Mouse (Mus musculus): ENCODE measurements around the gene Gstt2. TPM values are rescaled to one million over a fixed set of nuclear protein-coding genes. Genes with fewer than 3 reads are reported as not detected.
"Not testable (repeated sequence)": the region's sequence is repeated elsewhere in the genome, so short reads cannot be mapped to it uniquely, and the experiment has no call there.

Gene Gstt2
- polyA plus RNA-seq, 1 experiment: 73.4 TPM

DNA sequence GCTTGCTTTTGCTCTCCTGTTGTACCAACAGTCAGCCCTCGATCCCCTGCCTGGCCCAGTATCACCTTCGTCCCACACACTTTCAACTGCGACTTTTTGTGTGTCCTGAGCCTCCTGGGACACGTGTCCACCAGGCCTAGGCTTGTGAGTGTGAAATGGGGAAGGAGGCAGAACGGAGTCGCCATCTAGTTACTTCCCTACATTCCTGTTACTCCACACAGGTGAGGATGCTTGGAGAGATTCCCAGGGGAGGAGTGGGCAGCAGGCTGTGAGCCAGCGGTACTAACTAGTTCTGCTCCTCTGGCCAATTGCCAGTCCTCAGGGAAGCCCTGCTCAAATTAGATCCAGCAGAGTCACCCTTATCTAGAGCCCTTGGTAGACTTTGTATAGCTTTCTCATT lies 23.5 kb upstream of the Gstt2 start:
- WGBS: 61% methylated on average over 7 of the region's 7 CpGs
- H3K36me3 ChIP-seq (ENCODE audit: control insufficient read depth, insufficient read depth, low read length): peaks cover 4% of the 10 kb centered on the region; the same call in 1 of the 2 replicates
- TF ChIP-seq CTCF (IDR thresholded peaks at IDR 0.05; ENCODE audit: extremely low read depth, insufficient read depth, insufficient read length, insufficient replicate concordance) (no peak), POLR2A (IDR thresholded peaks at IDR 0.05; ENCODE audit: low read depth, low read length) (no peak)
- H3K4me3 ChIP-seq (ENCODE audit: extremely low read depth, insufficient read depth, insufficient read length): no peak overlapping the region
- no peak overlapping the region for H3K27ac ChIP-seq (ENCODE audit: insufficient read depth, low read length)
- H3K4me1 ChIP-seq (ENCODE audit: control insufficient read depth, insufficient read depth, insufficient read length): peaks cover 5% of the 10 kb centered on the region; the same call in 1 of the 2 replicates
- H3K27me3 ChIP-seq (ENCODE audit: control insufficient read depth, insufficient read depth, low read length): no peaks in the 10 kb centered on the region
- DNase-seq (ENCODE audit: low read depth in 1 of 2, low spot score in 2 of 2): no peak

- TF ChIP-seq POLR2A (IDR thresholded peaks at IDR 0.05; ENCODE audit: low read depth, low read length): peak; percentile 15; the same call in 1 of the 2 replicates
- not testable (repeated sequence) for H3K4me1 ChIP-seq (ENCODE audit: control insufficient read depth, insufficient read depth, insufficient read length); H3K36me3 ChIP-seq (ENCODE audit: control insufficient read depth, insufficient read depth, low read length); H3K27me3 ChIP-seq (ENCODE audit: control insufficient read depth, insufficient read depth, low read length)
- WGBS: under 1% methylated on average over 45 of the region's 46 CpGs
- Histone ChIP-seq H3K4me3 (ENCODE audit: extremely low read depth, insufficient read depth, insufficient read length) (peak within 1 kb of the TSS; percentile 75), H3K27ac (ENCODE audit: insufficient read depth, low read length) (peak within 1 kb of the TSS; percentile 83)
- DNase-seq (ENCODE audit: low read depth in 1 of 2, low spot score in 2 of 2): peak; percentile 79 to 83
These were observed 22.7 kb upstream of the Gstt2 start, which contains the start of gene Mif for GRCm38 (mm10) chr10:75859786-75860470. Mif (minus strand) TSS chr10:75860240.

GRCm38 (mm10) chr10:75859107-75859746 lies 22.0 kb upstream of the Gstt2 start:
- Histone ChIP-seq H3K4me1 (ENCODE audit: control insufficient read depth, insufficient read depth, insufficient read length) (peaks cover 5% of the 10 kb centered on the region; the same call in 1 of the 2 replicates), H3K36me3 (ENCODE audit: control insufficient read depth, insufficient read depth, low read length) (peaks cover 4% of the 10 kb centered on the region; the same call in 1 of the 2 replicates), H3K27ac (ENCODE audit: insufficient read depth, low read length) (no peak overlapping the region; the same call in 1 of the 2 replicates), H3K27me3 (ENCODE audit: control insufficient read depth, insufficient read depth, low read length) (no peaks in the 10 kb centered on the region), H3K4me3 (ENCODE audit: extremely low read depth, insufficient read depth, insufficient read length) (peak overlapping the region; percentile 75)
- no peak for TF ChIP-seq CTCF (IDR thresholded peaks at IDR 0.05; ENCODE audit: extremely low read depth, insufficient read depth, insufficient read length, insufficient replicate concordance)
- TF ChIP-seq POLR2A (IDR thresholded peaks at IDR 0.05; ENCODE audit: low read depth, low read length): no peak
- DNase-seq (ENCODE audit: low read depth in 1 of 2, low spot score in 2 of 2): no peak
- 6% methylated on average over 27 of the region's 27 CpGs for WGBS

DNA sequence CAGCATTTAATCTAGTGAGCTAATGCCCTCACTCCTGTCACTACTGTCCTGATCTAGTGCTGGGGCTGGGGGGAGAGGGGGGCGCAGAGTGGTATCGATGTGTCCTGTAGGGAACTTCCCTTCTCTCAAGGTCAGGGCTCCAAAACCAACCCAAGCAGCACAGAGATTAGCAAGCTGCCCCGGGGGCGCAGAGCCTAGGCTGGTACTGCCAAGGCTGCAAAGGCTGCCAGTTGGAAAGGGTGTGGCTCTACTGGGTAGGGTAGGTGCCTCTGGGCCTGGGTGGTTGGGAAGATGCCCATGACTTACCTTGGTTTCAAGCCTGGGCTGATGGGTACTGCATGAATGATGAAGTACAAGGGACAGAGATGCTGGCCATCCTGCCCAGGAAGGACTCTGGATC lies 20.4 kb upstream of the Gstt2 start:
- no peaks in the 10 kb centered on the region for H3K27me3 ChIP-seq (ENCODE audit: control insufficient read depth, insufficient read depth, low read length)
- WGBS: 89% methylated on average over 4 of the region's 4 CpGs
- no peak for TF ChIP-seq POLR2A (IDR thresholded peaks at IDR 0.05; ENCODE audit: low read depth, low read length)
- no peak for TF ChIP-seq CTCF (IDR thresholded peaks at IDR 0.05; ENCODE audit: extremely low read depth, insufficient read depth, insufficient read length, insufficient replicate concordance)
- peaks cover 5% of the 10 kb centered on the region; the same call in 1 of the 2 replicates for H3K4me1 ChIP-seq (ENCODE audit: control insufficient read depth, insufficient read depth, insufficient read length)
- H3K27ac ChIP-seq (ENCODE audit: insufficient read depth, low read length): no peak overlapping the region
- H3K4me3 ChIP-seq (ENCODE audit: extremely low read depth, insufficient read depth, insufficient read length): no peak overlapping the region
- DNase-seq (ENCODE audit: low read depth in 1 of 2, low spot score in 2 of 2): no peak
- H3K36me3 ChIP-seq (ENCODE audit: control insufficient read depth, insufficient read depth, low read length): peaks cover 4% of the 10 kb centered on the region; the same call in 1 of the 2 replicates

- TF ChIP-seq CTCF (IDR thresholded peaks at IDR 0.05; ENCODE audit: extremely low read depth, insufficient read depth, insufficient read length, insufficient replicate concordance) (no peak), POLR2A (IDR thresholded peaks at IDR 0.05; ENCODE audit: low read depth, low read length) (no peak)
- no peak overlapping the region for H3K4me3 ChIP-seq (ENCODE audit: extremely low read depth, insufficient read depth, insufficient read length)
- DNase-seq (ENCODE audit: low read depth in 1 of 2, low spot score in 2 of 2): no peak
- WGBS: 83% methylated on average over 3 of the region's 3 CpGs
- no peak overlapping the region for H3K27ac ChIP-seq (ENCODE audit: insufficient read depth, low read length)
- peaks cover 4% of the 10 kb centered on the region; the same call in 1 of the 2 replicates for H3K36me3 ChIP-seq (ENCODE audit: control insufficient read depth, insufficient read depth, low read length)
- H3K4me1 ChIP-seq (ENCODE audit: control insufficient read depth, insufficient read depth, insufficient read length): peaks cover 5% of the 10 kb centered on the region; the same call in 1 of the 2 replicates
- no peaks in the 10 kb centered on the region for H3K27me3 ChIP-seq (ENCODE audit: control insufficient read depth, insufficient read depth, low read length)
These were observed 19.8 kb upstream of the Gstt2 start for GRCm38 (mm10) chr10:75856976-75857375.

DNA sequence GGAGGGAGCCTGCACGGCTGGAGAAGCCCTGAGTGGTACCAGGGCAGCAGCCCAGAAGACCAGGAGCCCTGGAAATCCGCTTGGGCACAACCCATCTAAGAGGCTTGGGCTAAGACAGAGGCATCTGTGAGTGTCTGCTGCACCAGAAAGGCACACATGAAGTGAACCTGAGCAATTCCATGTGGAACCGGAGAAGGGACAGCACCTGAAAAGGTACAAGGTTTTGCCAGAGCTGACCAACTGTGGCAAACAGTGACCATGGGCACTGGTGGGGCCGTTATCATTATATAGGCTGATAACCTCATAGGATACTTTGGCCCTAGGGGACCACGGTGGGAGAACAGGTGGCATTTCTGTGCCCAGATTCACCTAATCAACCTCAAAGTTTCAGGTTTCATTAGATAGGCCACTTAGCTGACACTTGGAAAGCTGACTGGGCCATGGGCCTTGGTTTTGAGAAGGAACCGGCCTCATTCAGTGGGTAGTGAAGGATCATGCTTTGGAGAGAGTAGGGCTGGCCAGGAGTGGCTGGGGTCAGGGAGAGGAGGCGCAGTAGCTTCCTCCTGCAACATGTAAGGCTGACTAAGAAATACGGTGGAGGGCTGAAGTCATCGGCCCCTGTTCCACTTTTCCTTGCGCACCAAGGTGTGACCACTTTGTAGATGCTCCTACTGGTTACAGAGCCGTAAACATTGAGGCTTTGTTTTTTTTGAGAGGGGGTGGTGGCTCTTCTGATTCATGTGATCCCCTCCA lies 19.1 kb upstream of the Gstt2 start:
- DNase-seq (ENCODE audit: low read depth in 1 of 2, low spot score in 2 of 2): no peak
- Histone ChIP-seq H3K27ac (ENCODE audit: insufficient read depth, low read length) (no peak overlapping the region), H3K27me3 (ENCODE audit: control insufficient read depth, insufficient read depth, low read length) (no peaks in the 10 kb centered on the region), H3K4me1 (ENCODE audit: control insufficient read depth, insufficient read depth, insufficient read length) (peaks cover 5% of the 10 kb centered on the region; the same call in 1 of the 2 replicates), H3K4me3 (ENCODE audit: extremely low read depth, insufficient read depth, insufficient read length) (no peak overlapping the region), H3K36me3 (ENCODE audit: control insufficient read depth, insufficient read depth, low read length) (peaks cover 4% of the 10 kb centered on the region; the same call in 1 of the 2 replicates)
- 91% methylated on average over 11 of the region's 11 CpGs for WGBS
- TF ChIP-seq POLR2A (IDR thresholded peaks at IDR 0.05; ENCODE audit: low read depth, low read length) (no peak), CTCF (IDR thresholded peaks at IDR 0.05; ENCODE audit: extremely low read depth, insufficient read depth, insufficient read length, insufficient replicate concordance) (no peak)
